Mouse (Mus musculus) bone marrow, adult 2 months (tissue): ENCODE results near the gene Shmt2. TPM values are rescaled to one million over a fixed set of nuclear protein-coding genes. Genes with fewer than 3 reads are reported as not detected.

ENCODE experiments used
- H3K27ac ChIP-seq: fragments of 200-500 bp; 2 replicates; pipeline ENCODE4 v1.5.1; 2012; ENCODE audit warnings: low read depth, mild to moderate bottlenecking, control low read depth, inconsistent platforms, low read length; ENCODE audit not compliant: control insufficient read depth, poor library complexity, insufficient read depth
- H3K4me1 ChIP-seq: fragments of 200-500 bp; 2 replicates; pipeline ENCODE4 v1.6.1; 2011; ENCODE audit warnings: low read length; ENCODE audit not compliant: control insufficient read depth, insufficient read depth
- H3K4me3 ChIP-seq: fragments of 200-500 bp; replicated peaks from 2 replicates; pipeline ENCODE3; 2011; ENCODE audit warnings: mild to moderate bottlenecking, low read depth, low read length, control low read depth; ENCODE audit not compliant: control insufficient read depth
- CTCF ChIP-seq: fragments of 200-500 bp; IDR thresholded peaks from 2 replicates; pipeline ENCODE4 v1.5.1; 2011; ENCODE audit warnings: low read length, control low read depth; ENCODE audit not compliant: control insufficient read depth, insufficient read depth
- POLR2A ChIP-seq: fragments of 200-500 bp; IDR thresholded peaks from 2 replicates; pipeline ENCODE4 v1.6.1; 2011; ENCODE audit warnings: low read depth, mild to moderate bottlenecking, control low read depth, low read length, borderline replicate concordance; ENCODE audit not compliant: control insufficient read depth
- WGBS: fragments of 180-500 bp; shearing (Covaris S2); methylation state at CpG from one replicate; pipeline ENCODE4 v1.1.7; 2018; 5-methylcytosine and 5-hydroxymethylcytosine counted together
- polyA plus RNA-seq: library from polyadenylated mRNA; stranded (reverse); fragments of >200 nt; gene quantifications from 2 replicates; pipeline ENCODE4 v1.2.4, GENCODE M21; 2011; ENCODE audit warnings: low replicate concordance; ENCODE audit not compliant: missing spikeins, insufficient read depth, insufficient read length

Gene Shmt2
- polyA plus RNA-seq, 1 experiment: 39.9 TPM

- no peak overlapping the region for H3K4me3 ChIP-seq
These were observed 41.1 kb downstream of the Shmt2 start for GRCm38 (mm10) chr10:127480833-127481813.

GRCm38 (mm10) chr10:127479131-127479530 is 43.1 kb downstream of the Shmt2 start:
- Histone ChIP-seq H3K4me1 (peaks cover 1% of the 10 kb centered on the region; the same call in 1 of the 2 replicates), H3K4me3 (no peak overlapping the region), H3K27ac (no peak overlapping the region)
- 82% methylated on average over 4 of the region's 4 CpGs for WGBS
- TF ChIP-seq CTCF (no peak), POLR2A (no peak)

More at GRCm38 (mm10) chr10:127480833-127481813, 41.1 kb downstream of the Shmt2 start:
- peaks cover 1% of the 10 kb centered on the region; the same call in 1 of the 2 replicates for H3K4me1 ChIP-seq
- WGBS: 24% methylated on average over 19 of the region's 19 CpGs
- no peak for TF ChIP-seq CTCF
- H3K27ac ChIP-seq: peak overlapping the region; percentile 20; the same call in 1 of the 2 replicates

GRCm38 (mm10) chr10:127477301-127477700 is 44.9 kb downstream of the Shmt2 start:
- Histone ChIP-seq H3K4me1 (peaks cover 1% of the 10 kb centered on the region; the same call in 1 of the 2 replicates), H3K27ac (no peak overlapping the region), H3K4me3 (no peak overlapping the region)
- WGBS: 81% methylated on average over 7 of the region's 7 CpGs
- TF ChIP-seq CTCF (no peak), POLR2A (no peak)

DNA sequence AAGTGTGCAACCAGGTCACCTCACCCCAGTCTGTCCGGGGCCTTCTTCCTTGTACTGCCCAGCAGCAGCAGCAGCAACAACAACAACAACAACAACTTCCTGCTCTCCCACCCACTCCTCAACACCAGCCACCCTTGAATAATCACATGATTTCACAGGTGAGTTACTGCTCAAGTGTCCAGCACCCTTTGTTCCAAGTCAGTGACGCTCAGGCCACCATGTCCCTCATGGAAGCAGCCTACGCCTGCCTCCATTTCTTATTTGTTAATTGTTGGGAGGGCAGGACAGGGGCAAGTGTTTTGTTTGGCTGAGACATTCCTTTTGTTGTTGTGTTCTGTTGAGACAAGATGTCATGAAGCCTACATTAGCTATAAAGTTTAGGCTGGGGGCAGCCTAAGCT is 45.7 kb downstream of the Shmt2 start:
- Histone ChIP-seq H3K27ac (no peak overlapping the region), H3K4me1 (peaks cover 2% of the 10 kb centered on the region), H3K4me3 (no peak overlapping the region)
- WGBS: 88% methylated on average over 3 of the region's 3 CpGs
- TF ChIP-seq POLR2A (no peak), CTCF (no peak)

GRCm38 (mm10) chr10:127475175-127475574 is 47.1 kb downstream of the Shmt2 start:
- WGBS: 85% methylated on average over 4 of the region's 4 CpGs
- TF ChIP-seq POLR2A (no peak), CTCF (no peak)
- no peak overlapping the region for H3K27ac ChIP-seq
- peaks cover 3% of the 10 kb centered on the region for H3K4me1 ChIP-seq
- H3K4me3 ChIP-seq: no peak overlapping the region

- WGBS: 40% methylated on average over 9 of the region's 9 CpGs
- Histone ChIP-seq H3K4me3 (no peak overlapping the region), H3K4me1 (peaks cover 3% of the 10 kb centered on the region), H3K27ac (no peak overlapping the region)
- TF ChIP-seq POLR2A (no peak), CTCF (no peak)
These were observed 49.5 kb downstream of the Shmt2 start for GRCm38 (mm10) chr10:127472722-127473121.

DNA sequence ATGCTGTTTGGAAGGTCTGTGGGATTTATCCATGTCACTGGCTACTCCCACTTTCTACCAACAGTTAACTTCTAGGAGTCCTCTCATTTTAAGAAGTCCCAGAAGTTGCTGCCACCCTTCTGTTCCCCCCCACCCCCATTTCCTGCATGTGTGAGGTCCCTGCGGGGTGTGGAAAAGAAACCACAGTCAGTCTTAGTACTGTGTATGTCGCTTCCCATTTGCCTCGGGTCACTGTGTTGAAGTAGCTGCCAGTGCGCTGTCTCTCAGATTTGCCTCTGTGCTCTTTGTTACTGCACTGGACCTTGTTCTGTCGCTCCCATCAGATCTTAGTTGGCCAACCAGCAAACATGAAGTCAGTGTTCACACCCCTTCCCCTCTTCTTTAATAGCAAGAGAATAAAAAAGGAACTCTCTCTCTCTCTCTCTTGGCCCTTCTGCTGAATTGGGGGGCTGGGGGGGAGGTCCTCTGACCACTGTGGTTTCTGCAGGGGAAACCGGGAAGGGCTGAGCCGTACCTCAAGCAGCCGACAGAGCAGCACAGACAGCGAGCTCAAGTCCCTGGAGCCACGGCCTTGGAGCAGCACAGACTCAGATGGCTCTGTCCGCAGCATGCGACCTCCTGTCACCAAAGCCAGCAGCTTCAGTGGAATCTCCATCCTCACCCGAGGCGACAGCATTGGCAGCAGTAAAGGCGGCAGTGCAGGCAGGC is 50.8 kb downstream of the Shmt2 start:
- Histone ChIP-seq H3K4me1 (peaks cover 3% of the 10 kb centered on the region), H3K4me3 (no peak overlapping the region), H3K27ac (no peak overlapping the region)
- TF ChIP-seq CTCF: no peak
- 6% methylated on average over 15 of the region's 15 CpGs for WGBS

Other genes with a start within 250 kb of the Shmt2 start
- 75.9 and 131 TPM in 2 replicates for gene Mbd6, start 233.4 kb downstream of the Shmt2 start, polyA plus RNA-seq
- gene Mars, start 210.7 kb downstream of the Shmt2 start, polyA plus RNA-seq: 41.6 and 85.0 TPM in 2 replicates
- 30.1 and 77.2 TPM in 2 replicates for gene Arhgap9, start 200.5 kb downstream of the Shmt2 start, polyA plus RNA-seq
- 2.2 TPM in 1 of 2 replicates, not detected in the other for gene Gli1, start 180.5 kb downstream of the Shmt2 start, polyA plus RNA-seq
- 0.27 TPM in 1 of 2 replicates, not detected in the other for gene Inhbe, start 168.0 kb downstream of the Shmt2 start, polyA plus RNA-seq
- 0.52 TPM in 1 of 2 replicates, not detected in the other for gene Inhbc, start 152.0 kb downstream of the Shmt2 start, polyA plus RNA-seq
- gene R3hdm2, start 142.1 kb downstream of the Shmt2 start, polyA plus RNA-seq: 59.7 and 144 TPM in 2 replicates
- gene Stac3, start 20.8 kb downstream of the Shmt2 start, polyA plus RNA-seq: 2.4 and 5.0 TPM in 2 replicates
- not detected in 2 replicates for gene Ndufa4l2, start 7.5 kb downstream of the Shmt2 start, polyA plus RNA-seq
- gene Nxph4, start 12.1 kb upstream of the Shmt2 start, polyA plus RNA-seq: not detected in 2 replicates
- 23.5 and 48.3 TPM in 2 replicates for gene Lrp1, start 98.7 kb upstream of the Shmt2 start, polyA plus RNA-seq
- 31.6 and 60.1 TPM in 2 replicates for gene Stat6, start 120.5 kb upstream of the Shmt2 start, polyA plus RNA-seq
- 6.7 and 7.3 TPM in 2 replicates for gene Nemp1, start 144.5 kb upstream of the Shmt2 start, polyA plus RNA-seq
- 3.3 and 4.0 TPM in 2 replicates for gene Nab2, start 146.1 kb upstream of the Shmt2 start, polyA plus RNA-seq
- 1.4 and 1.7 TPM in 2 replicates for gene Myo1a, start 182.7 kb upstream of the Shmt2 start, polyA plus RNA-seq
- gene Tac2, start 202.0 kb upstream of the Shmt2 start, polyA plus RNA-seq: 8.4 and 13.8 TPM in 2 replicates
- gene Zbtb39, start 217.1 kb upstream of the Shmt2 start, polyA plus RNA-seq: 1.1 and 3.9 TPM in 2 replicates
- gene Gpr182, start 229.3 kb upstream of the Shmt2 start, polyA plus RNA-seq: 1.2 and 2.8 TPM in 2 replicates
- not detected in 2 replicates for gene Rdh1, start 237.3 kb upstream of the Shmt2 start, polyA plus RNA-seq
- gene Rdh16f1, start 237.3 kb upstream of the Shmt2 start, polyA plus RNA-seq: not detected in 2 replicates